Mouse (Mus musculus) testis, adult 2 months (tissue): ENCODE measurements around the gene Zswim9. TPM values are rescaled to one million over a fixed set of nuclear protein-coding genes. Genes with fewer than 3 reads are reported as not detected.

ENCODE experiments used
- H3K27ac ChIP-seq: fragments of 200-500 bp; 2 replicates; pipeline ENCODE4 v1.5.1; 2012; ENCODE audit warnings: low read depth, low read length; ENCODE audit not compliant: control insufficient read depth, insufficient read depth
- H3K27me3 ChIP-seq: fragments of 200-500 bp; 2 replicates; pipeline ENCODE4 v1.6.1; 2012; ENCODE audit warnings: mild to moderate bottlenecking, low read length, moderate library complexity; ENCODE audit not compliant: control insufficient read depth, insufficient read depth
- H3K36me3 ChIP-seq: fragments of 200-500 bp; 2 replicates; pipeline ENCODE4 v1.6.1; 2012; ENCODE audit warnings: mild to moderate bottlenecking, low read length; ENCODE audit not compliant: control insufficient read depth, insufficient read depth
- H3K4me1 ChIP-seq: fragments of 200-500 bp; 2 replicates; pipeline ENCODE4 v1.6.1; 2012; ENCODE audit warnings: low read length; ENCODE audit not compliant: control insufficient read depth, insufficient read depth
- H3K4me3 ChIP-seq: fragments of 200-500 bp; 2 replicates; pipeline ENCODE4 v1.5.1; 2012; ENCODE audit warnings: low read depth, mild to moderate bottlenecking, low read length, moderate library complexity, mixed read lengths; ENCODE audit not compliant: control insufficient read depth
- CTCF ChIP-seq: fragments of 200-500 bp; IDR thresholded peaks from 2 replicates; pipeline ENCODE4 v1.5.1; 2012; ENCODE audit warnings: low read depth, mild to moderate bottlenecking, inconsistent platforms, low read length, moderate library complexity; ENCODE audit not compliant: control insufficient read depth, insufficient read depth, insufficient replicate concordance
- POLR2A ChIP-seq: fragments of 200-500 bp; IDR thresholded peaks from 2 replicates; pipeline ENCODE4 v1.6.1; 2012; ENCODE audit warnings: low read depth, mild to moderate bottlenecking, inconsistent platforms, low read length, moderate library complexity; ENCODE audit not compliant: control insufficient read depth
- polyA plus RNA-seq: library from polyadenylated mRNA; depleted of rRNA; stranded (reverse); fragments of >200 nt; gene quantifications from 2 replicates; pipeline ENCODE4 v1.2.3, GENCODE M21; 2012

Gene Zswim9
- polyA plus RNA-seq, 1 experiment = 2.8 TPM

GRCm38 (mm10) chr7:13303372-13303771, 24.9 kb upstream of the Zswim9 start:
- no peaks in the 10 kb centered on the region; the same call in 1 of the 2 replicates for H3K36me3 ChIP-seq
- no peaks in the 10 kb centered on the region for H3K4me1 ChIP-seq
- no peak for TF ChIP-seq POLR2A
- TF ChIP-seq CTCF = no peak
- H3K4me3 ChIP-seq = no peak overlapping the region
- no peak overlapping the region for H3K27ac ChIP-seq
- H3K27me3 ChIP-seq = no peaks in the 10 kb centered on the region

GRCm38 (mm10) chr7:13302780-13303179, 24.3 kb upstream of the Zswim9 start:
- Histone ChIP-seq H3K27me3 (no peaks in the 10 kb centered on the region), H3K4me1 (no peaks in the 10 kb centered on the region), H3K27ac (no peak overlapping the region), H3K36me3 (no peaks in the 10 kb centered on the region; the same call in 1 of the 2 replicates), H3K4me3 (no peak overlapping the region)
- TF ChIP-seq POLR2A (no peak), CTCF (no peak)

GRCm38 (mm10) chr7:13301643-13302042, 23.1 kb upstream of the Zswim9 start:
- Histone ChIP-seq H3K4me1 (no peaks in the 10 kb centered on the region), H3K27me3 (no peaks in the 10 kb centered on the region), H3K4me3 (no peak overlapping the region), H3K27ac (no peak overlapping the region), H3K36me3 (no peaks in the 10 kb centered on the region; the same call in 1 of the 2 replicates)
- TF ChIP-seq POLR2A (no peak), CTCF (no peak)

GRCm38 (mm10) chr7:13298821-13299220, 20.3 kb upstream of the Zswim9 start:
- no peak overlapping the region for H3K27ac ChIP-seq
- no peaks in the 10 kb centered on the region for H3K4me1 ChIP-seq
- no peaks in the 10 kb centered on the region for H3K27me3 ChIP-seq
- TF ChIP-seq CTCF = no peak
- TF ChIP-seq POLR2A = no peak
- no peaks in the 10 kb centered on the region; the same call in 1 of the 2 replicates for H3K36me3 ChIP-seq
- no peak overlapping the region for H3K4me3 ChIP-seq

GRCm38 (mm10) chr7:13297636-13298035, 19.1 kb upstream of the Zswim9 start:
- no peak overlapping the region for H3K4me3 ChIP-seq
- H3K27me3 ChIP-seq = no peaks in the 10 kb centered on the region
- no peak overlapping the region for H3K27ac ChIP-seq
- H3K36me3 ChIP-seq = no peaks in the 10 kb centered on the region; the same call in 1 of the 2 replicates
- no peaks in the 10 kb centered on the region for H3K4me1 ChIP-seq
- TF ChIP-seq CTCF (no peak), POLR2A (no peak)

GRCm38 (mm10) chr7:13295256-13295655, 16.7 kb upstream of the Zswim9 start:
- Histone ChIP-seq H3K27ac (no peak overlapping the region), H3K36me3 (no peaks in the 10 kb centered on the region)
- no peak for TF ChIP-seq CTCF
- no peak for TF ChIP-seq POLR2A

GRCm38 (mm10) chr7:13293878-13294855, 15.6 kb upstream of the Zswim9 start:
- no peak overlapping the region for H3K27ac ChIP-seq
- H3K27me3 ChIP-seq = no peaks in the 10 kb centered on the region
- TF ChIP-seq CTCF (no peak), POLR2A (no peak)
- H3K4me3 ChIP-seq = no peak overlapping the region
- H3K4me1 ChIP-seq = no peaks in the 10 kb centered on the region
- H3K36me3 ChIP-seq = no peaks in the 10 kb centered on the region

More at GRCm38 (mm10) chr7:13295256-13295655, 16.7 kb upstream of the Zswim9 start:
- H3K27me3 ChIP-seq = no peaks in the 10 kb centered on the region
- no peak overlapping the region for H3K4me3 ChIP-seq
- H3K4me1 ChIP-seq = no peaks in the 10 kb centered on the region
